Mouse (Mus musculus) ES-E14 (cell line): ENCODE data around the gene Slc25a31.

ENCODE experiments used
- CHD2 ChIP-seq: IDR thresholded peaks from 2 replicates; pipeline ENCODE4 v1.6.1; 2014; ENCODE audit warnings: mild to moderate bottlenecking, low read depth, low read length, inconsistent platforms
- HCFC1 ChIP-seq: IDR thresholded peaks from 2 replicates; pipeline ENCODE4 v1.6.1; 2012; ENCODE audit warnings: low read length, inconsistent platforms, borderline replicate concordance; ENCODE audit not compliant: insufficient read depth
- MAFK ChIP-seq: IDR thresholded peaks from 2 replicates; pipeline ENCODE4 v1.6.1; 2014; ENCODE audit warnings: mild to moderate bottlenecking, low read depth, low read length, inconsistent platforms; ENCODE audit not compliant: insufficient read depth
- ZC3H11A ChIP-seq: IDR thresholded peaks from 2 replicates; pipeline ENCODE4 v1.6.1; 2012; ENCODE audit warnings: low read depth, mild to moderate bottlenecking, inconsistent platforms, low read length, borderline replicate concordance
- ZNF384 ChIP-seq: IDR thresholded peaks from 2 replicates; pipeline ENCODE4 v1.6.1; 2012; ENCODE audit warnings: low read depth, low read length, inconsistent platforms

DNA sequence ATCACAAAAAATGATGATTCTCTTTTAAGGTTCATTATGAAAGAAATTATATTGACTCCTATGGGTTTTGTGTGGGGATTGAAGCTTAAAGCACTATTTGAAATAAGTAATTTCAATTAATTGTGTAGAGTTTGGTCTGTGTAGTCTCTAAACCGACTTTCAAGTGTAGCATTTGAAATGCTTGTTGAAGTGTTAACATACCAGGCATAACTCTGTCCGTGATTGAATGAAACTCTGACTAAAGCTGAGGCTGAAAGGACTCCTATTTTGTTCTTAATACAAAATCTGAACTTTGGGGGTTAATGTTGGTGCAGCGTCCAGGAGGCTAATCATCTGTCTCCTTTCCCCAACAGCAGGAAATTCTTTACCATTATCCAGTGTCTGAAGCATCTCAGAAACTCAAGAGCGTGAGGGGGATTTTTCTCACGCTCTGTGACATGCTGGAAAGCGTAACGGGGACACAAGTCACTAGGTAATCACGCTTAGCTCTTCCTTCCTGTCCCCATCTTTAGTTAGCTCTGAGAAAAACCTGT, 33.7 kb upstream of the Slc25a31 start:
- TF ChIP-seq ZC3H11A (no peak), HCFC1 (no peak), MAFK (no peak), ZNF384 (no peak), CHD2 (no peak)
